Mouse (Mus musculus): ENCODE measurements around the gene Asxl1. TPM values are rescaled to one million over a fixed set of nuclear protein-coding genes. Genes with fewer than 3 reads are reported as not detected.

The Asxl1 gene
- total and polyA plus RNA-seq, 3 experiments: 15.2 to 35.5 TPM; not detected in 1

GRCm38 (mm10) chr2:153297771-153298170 is 47.9 kb upstream of the Asxl1 start:
- peak overlapping the region; percentile 97 for H3K27ac ChIP-seq (ENCODE audit: control insufficient read depth, low read depth, low read length)
- no peaks in the 10 kb centered on the region for H3K9me3 ChIP-seq (replicated peaks; ENCODE audit: insufficient read depth, low read length)
- TF ChIP-seq TBP (IDR thresholded peaks at IDR 0.05; ENCODE audit: low read depth, low read length) (no peak), NRF1 (IDR thresholded peaks at IDR 0.05; ENCODE audit: insufficient read depth, low read depth, low read length, poor library complexity, severe bottlenecking) (no peak), MAX (IDR thresholded peaks at IDR 0.05; ENCODE audit: low read length) (no peak), RAD21 (IDR thresholded peaks at IDR 0.05; ENCODE audit: low read depth, low read length) (no peak), ETS1 (IDR thresholded peaks at IDR 0.05; ENCODE audit: low read depth, low read length) (no peak), CHD2 (IDR thresholded peaks at IDR 0.05; ENCODE audit: low read length) (no peak), TAL1 (IDR thresholded peaks at IDR 0.05; ENCODE audit: low read length) (no peak), ZKSCAN1 (IDR thresholded peaks at IDR 0.05; ENCODE audit: low read depth, low read length) (no peak), MAZ (IDR thresholded peaks at IDR 0.05; ENCODE audit: low read depth, low read length) (no peak), POLR2AphosphoS5 (IDR thresholded peaks at IDR 0.05; ENCODE audit: borderline replicate concordance, low read depth, low read length) (no peak), POLR2A (IDR thresholded peaks at IDR 0.05; ENCODE audit: control insufficient read depth in 1 of 2, insufficient read depth in 1 of 2, low read depth in 1 of 2, low read length in 2 of 2, poor library complexity in 1 of 2) (no peak), MYB (IDR thresholded peaks at IDR 0.05; ENCODE audit: low read depth, low read length) (no peak), GATA1 (IDR thresholded peaks at IDR 0.05; ENCODE audit: low read depth, low read length) (no peak), EP300 (IDR thresholded peaks at IDR 0.05; ENCODE audit: low read depth in 1 of 2, low read length in 2 of 2) (no peak), GABPA (IDR thresholded peaks at IDR 0.05; ENCODE audit: low read depth, low read length) (no peak), ZC3H11A (IDR thresholded peaks at IDR 0.05; ENCODE audit: low read depth, low read length) (no peak), NELFE (IDR thresholded peaks at IDR 0.05; ENCODE audit: low read depth, low read length) (no peak), CTCF (IDR thresholded peaks at IDR 0.05 in 2 of 3, conservative IDR thresholded peaks at IDR 0.05 in 1 of 3; ENCODE audit: control insufficient read depth in 1 of 3, insufficient read depth in 1 of 3, low read depth in 2 of 3, low read length in 3 of 3, poor library complexity in 1 of 3, severe bottlenecking in 1 of 3) (no peak), KAT2A (conservative IDR thresholded peaks at IDR 0.05; ENCODE audit: low read depth, low read length) (no peak), ELF1 (IDR thresholded peaks at IDR 0.05; ENCODE audit: low read depth, low read length) (no peak)
- peaks cover 0 to 33% of the 10 kb centered on the region in 2 experiments; a peak in 3 of 4 replicates for H3K4me1 ChIP-seq (ENCODE audit: control insufficient read depth in 1 of 2, insufficient read depth in 2 of 2, low read length in 2 of 2)
- H3K79me2 ChIP-seq (ENCODE audit: control insufficient read depth, insufficient read depth, low read length, poor library complexity): peaks cover 30% of the 10 kb centered on the region
- no peak overlapping the region for H3K4me3 ChIP-seq (ENCODE audit: control insufficient read depth in 1 of 2, insufficient read depth in 1 of 2, low read depth in 2 of 2, low read length in 2 of 2)
- no peaks in the 10 kb centered on the region for H3K27me3 ChIP-seq (ENCODE audit: control insufficient read depth in 1 of 2, insufficient read depth in 2 of 2, low read length in 2 of 2)
- no peak for DNase-seq (ENCODE audit: low read depth, low spot score)
- H3K9ac ChIP-seq (ENCODE audit: control insufficient read depth, low read depth, low read length, poor library complexity, severe bottlenecking): peak overlapping the region; percentile 3
- H3K36me3 ChIP-seq (ENCODE audit: control insufficient read depth in 1 of 2, insufficient read depth in 2 of 2, low read length in 2 of 2): peaks cover 0 to 22% of the 10 kb centered on the region in 2 experiments; a peak in 2 of 4 replicates

- peaks cover 0 to 22% of the 10 kb centered on the region in 2 experiments; a peak in 2 of 4 replicates for H3K36me3 ChIP-seq (ENCODE audit: control insufficient read depth in 1 of 2, insufficient read depth in 2 of 2, low read length in 2 of 2)
- peaks cover 30% of the 10 kb centered on the region for H3K79me2 ChIP-seq (ENCODE audit: control insufficient read depth, insufficient read depth, low read length, poor library complexity)
- peak overlapping the region; percentile 59 for H3K9ac ChIP-seq (ENCODE audit: control insufficient read depth, low read depth, low read length, poor library complexity, severe bottlenecking)
- TF ChIP-seq MEF2A (IDR thresholded peaks at IDR 0.05; ENCODE audit: extremely low read depth, insufficient replicate concordance, low read depth, low read length, poor library complexity, severe bottlenecking): no peak
- TF ChIP-seq SIN3A (IDR thresholded peaks at IDR 0.05; ENCODE audit: low read length): peak; percentile 92
- TF ChIP-seq TAL1 (IDR thresholded peaks at IDR 0.05; ENCODE audit: low read length): no peak
- TF ChIP-seq TCF12 (IDR thresholded peaks at IDR 0.05; ENCODE audit: low read depth, low read length): 0 out of 2 replicates have a peak, but pooled peaks have one; percentile 6
- no peak for TF ChIP-seq USF2 (IDR thresholded peaks at IDR 0.05; ENCODE audit: borderline replicate concordance in 1 of 2, insufficient read depth in 1 of 2, low read depth in 1 of 2, low read length in 2 of 2)
- peak; percentile 97 for TF ChIP-seq ETS1 (IDR thresholded peaks at IDR 0.05; ENCODE audit: low read depth, low read length)
- H3K9me3 ChIP-seq (replicated peaks; ENCODE audit: insufficient read depth, low read length): no peaks in the 10 kb centered on the region
- H3K27ac ChIP-seq (ENCODE audit: control insufficient read depth, low read depth, low read length): peak overlapping the region; percentile 97
- H3K4me3 ChIP-seq (ENCODE audit: control insufficient read depth in 1 of 2, insufficient read depth in 1 of 2, low read depth in 2 of 2, low read length in 2 of 2): peak overlapping the region; percentile 13 to 38
- DNase-seq (ENCODE audit: low read depth, low spot score): peak; percentile 78
- no peaks in the 10 kb centered on the region for H3K27me3 ChIP-seq (ENCODE audit: control insufficient read depth in 1 of 2, insufficient read depth in 2 of 2, low read length in 2 of 2)
- peaks cover 0 to 29% of the 10 kb centered on the region in 2 experiments; a peak in 3 of 4 replicates for H3K4me1 ChIP-seq (ENCODE audit: control insufficient read depth in 1 of 2, insufficient read depth in 2 of 2, low read length in 2 of 2)
Observed at GRCm38 (mm10) chr2:153298460-153298859, 47.2 kb upstream of the Asxl1 start.

Measured in MEL (cell line).